In genomic region chr3:87974381-87974987, GRCm38 (mm10) we compare ENCODE assay signal across 9 mouse cellular contexts. TPM values are rescaled to one million over a fixed set of nuclear protein-coding genes. Genes with fewer than 3 reads are reported as not detected.
DNase-seq lines count a peak whose midpoint lies in the region; ATAC-seq lines count a peak whose summit lies in the region.
"Had no signal": no experiment of that assay in that cellular context is flagged by ENCODE, and none has a peak within 500 bp of the region (broad histone marks: within the 10 kb centered on the region; RNA-seq: fewer than 3 reads in every experiment).

No protein-coding gene starts in this region.

- H3K4me2 ChIP-seq in embryonic facial prominence, embryonic 11.5 days (ENCODE audit: low read depth, low read length), result peak overlapping the region; percentile 96; the same call in 1 of the 2 replicates
- peak overlapping the region; percentile 94 for H3K4me2 ChIP-seq in midbrain, embryonic 14.5 days (ENCODE audit: low read length)

- H3K4me1 ChIP-seq in embryonic facial prominence, embryonic 11.5 days (ENCODE audit: control insufficient read depth, insufficient read depth, low read length), result peaks cover 12% of the 10 kb centered on the region
- H3K4me1 ChIP-seq in midbrain, embryonic 14.5 days (ENCODE audit: control insufficient read depth, insufficient read depth, low read length), result peaks cover 30% of the 10 kb centered on the region

- H3K4me3 ChIP-seq in embryonic facial prominence, embryonic 11.5 days (ENCODE audit: low read depth, low read length), result no peak overlapping the region; the same call in 1 of the 2 replicates
- H3K4me3 ChIP-seq in midbrain, embryonic 14.5 days (replicated peaks; ENCODE audit: low read depth, low read length), result 0 out of 2 replicates have a peak overlapping the region, but pooled peaks have one; percentile 7
- H3K4me3 ChIP-seq: liver, embryonic 15.5 days had no signal

- peak; percentile 35 for ATAC-seq in embryonic facial prominence, embryonic 11.5 days (replicated peaks; ENCODE audit: insufficient number of reproducible peaks, low FRiP score, low TSS enrichment, low read depth)
- peak; percentile 57 for ATAC-seq in midbrain, embryonic 14.5 days (ENCODE audit: low FRiP score, low TSS enrichment)
- no peak for ATAC-seq in erythroid progenitor cell, adult 5-6 weeks (replicated peaks; ENCODE audit: low FRiP score, poor library complexity, severe bottlenecking)

- 9% methylated on average over 12 of the region's 12 CpGs for WGBS in embryonic facial prominence, embryonic 11.5 days
- WGBS in midbrain, embryonic 14.5 days, result 4% methylated on average over 12 of the region's 12 CpGs

- no peaks in the 10 kb centered on the region for H3K9me3 ChIP-seq in embryonic facial prominence, embryonic 11.5 days (replicated peaks; ENCODE audit: control insufficient read depth, low read length)
- H3K9me3 ChIP-seq in midbrain, embryonic 14.5 days (ENCODE audit: control insufficient read depth, low read length), result no peaks in the 10 kb centered on the region
- H3K9me3 ChIP-seq: liver, embryonic 15.5 days had no signal

- H3K9ac ChIP-seq in embryonic facial prominence, embryonic 11.5 days (replicated peaks; ENCODE audit: low read length), result 0 out of 2 replicates have a peak overlapping the region, but pooled peaks have one; percentile 10
- no peak overlapping the region; the same call in 1 of the 2 replicates for H3K9ac ChIP-seq in midbrain, embryonic 14.5 days (replicated peaks; ENCODE audit: low read length)
- H3K9ac ChIP-seq: liver, embryonic 15.5 days had no signal

- no peaks in the 10 kb centered on the region; the same call in 1 of the 2 replicates for H3K27me3 ChIP-seq in embryonic facial prominence, embryonic 11.5 days (ENCODE audit: control insufficient read depth, insufficient read depth, low read length)
- H3K27me3 ChIP-seq in midbrain, embryonic 14.5 days (ENCODE audit: control insufficient read depth, insufficient read depth, low read length), result no peaks in the 10 kb centered on the region

- intact Hi-C loops in left cerebral cortex, postnatal 14 days (cut with DNase I), result loop anchor here (5.0 kb wide), 1 partner anchor 98 kb away; no protein-coding TSS in a partner anchor

- no peaks in the 10 kb centered on the region for H3K36me3 ChIP-seq in embryonic facial prominence, embryonic 11.5 days (replicated peaks; ENCODE audit: control insufficient read depth, insufficient read depth, low read depth, low read length)
- H3K36me3 ChIP-seq in midbrain, embryonic 14.5 days (ENCODE audit: control insufficient read depth, insufficient read depth, low read length), result peaks cover 7% of the 10 kb centered on the region
- H3K36me3 ChIP-seq: liver, embryonic 15.5 days had no signal

- no peak overlapping the region for H3K27ac ChIP-seq in embryonic facial prominence, embryonic 11.5 days (replicated peaks; ENCODE audit: low read depth, low read length)
- H3K27ac ChIP-seq in midbrain, embryonic 14.5 days (replicated peaks; ENCODE audit: low read depth, low read length), result peak overlapping the region; percentile 66; the same call in 1 of the 2 replicates
- H3K27ac ChIP-seq: liver, embryonic 15.5 days had no signal

- peak; percentile 99 for DNase-seq in R1 (ENCODE audit: low read depth, low spot score)
- DNase-seq in embryonic facial prominence, embryonic 11.5 days (ENCODE audit: low spot score), result peak; percentile 73
- peak; percentile 66 for DNase-seq in heart, postnatal 4 days
- DNase-seq in midbrain, embryonic 14.5 days, result peak; percentile 82
- DNase-seq in spleen, postnatal 10 days (ENCODE audit: low spot score in 2 of 2), result no peak
- no peak for DNase-seq in left cerebral cortex, adult 9 months (ENCODE audit: low spot score in 2 of 2)
- DNase-seq in left cerebral cortex, postnatal 14 days (ENCODE audit: low spot score in 2 of 2), result no peak

RNA-seq across cellular contexts. Expression of gene Nes, which starts 3.6 kb away (rescaled TPM):
- 15.1 and 16.2 TPM in 2 replicates for polyA plus RNA-seq in embryonic facial prominence, embryonic 11.5 days (2014; fragmentation: Nextera tagmentation; extraction: Ambion mirVana)
- total RNA-seq in heart, postnatal 4 days (2021), result 10 to 100 TPM; 66.5 to 70.4 TPM
- 19.0 and 28.8 TPM in 2 replicates for polyA plus RNA-seq in midbrain, embryonic 14.5 days (2014; fragmentation: Nextera tagmentation; extraction: Ambion mirVana)
- 10 to 100 TPM; 10.1 to 10.4 TPM for total RNA-seq in left cerebral cortex, postnatal 14 days (2021)
- total RNA-seq in erythroid progenitor cell, adult 5-6 weeks (2015; ENCODE audit: low replicate concordance), result not detected in 2 replicates
- not detected in 2 replicates for total RNA-seq in erythroid progenitor cell, adult 5-6 weeks (2017; ENCODE audit: low replicate concordance)

RNA-seq across cellular contexts. Expression of gene Bcan, which starts 25.5 kb away (rescaled TPM):
- polyA plus RNA-seq in embryonic facial prominence, embryonic 11.5 days (2014; fragmentation: Nextera tagmentation; extraction: Ambion mirVana), result 0.06 TPM in 1 of 2 replicates, not detected in the other
- under 1 TPM; 0.12 to 0.29 TPM for total RNA-seq in heart, postnatal 4 days (2021)
- 34.3 and 49.7 TPM in 2 replicates for polyA plus RNA-seq in midbrain, embryonic 14.5 days (2014; fragmentation: Nextera tagmentation; extraction: Ambion mirVana)
- 100 to 1,000 TPM; 297 to 331 TPM for total RNA-seq in left cerebral cortex, postnatal 14 days (2021)
- not detected in 2 replicates for total RNA-seq in erythroid progenitor cell, adult 5-6 weeks (2015; ENCODE audit: low replicate concordance)
- total RNA-seq in erythroid progenitor cell, adult 5-6 weeks (2017; ENCODE audit: low replicate concordance), result not detected in 2 replicates

RNA-seq across cellular contexts. Expression of gene Crabp2, which starts 26.0 kb away (rescaled TPM):
- polyA plus RNA-seq in embryonic facial prominence, embryonic 11.5 days (2014; fragmentation: Nextera tagmentation; extraction: Ambion mirVana), result 626 and 642 TPM in 2 replicates
- total RNA-seq in heart, postnatal 4 days (2021), result 1 to 10 TPM in 1 of 2 experiments, under 1 TPM in 1; 0.91 to 1.0 TPM
- 28.3 and 42.4 TPM in 2 replicates for polyA plus RNA-seq in midbrain, embryonic 14.5 days (2014; fragmentation: Nextera tagmentation; extraction: Ambion mirVana)
- 1 to 10 TPM; 5.4 to 5.9 TPM for total RNA-seq in left cerebral cortex, postnatal 14 days (2021)
- total RNA-seq in erythroid progenitor cell, adult 5-6 weeks (2015; ENCODE audit: low replicate concordance), result not detected in 2 replicates
- not detected in 2 replicates for total RNA-seq in erythroid progenitor cell, adult 5-6 weeks (2017; ENCODE audit: low replicate concordance)

RNA-seq across cellular contexts. Expression of gene Rrnad1, which starts 44.0 kb away (rescaled TPM):
- polyA plus RNA-seq in embryonic facial prominence, embryonic 11.5 days (2014; fragmentation: Nextera tagmentation; extraction: Ambion mirVana), result 13.5 and 16.0 TPM in 2 replicates
- 1 to 10 TPM; 7.7 to 8.9 TPM for total RNA-seq in heart, postnatal 4 days (2021)
- polyA plus RNA-seq in midbrain, embryonic 14.5 days (2014; fragmentation: Nextera tagmentation; extraction: Ambion mirVana), result 19.1 and 21.7 TPM in 2 replicates
- 10 to 100 TPM; 17.7 to 19.0 TPM for total RNA-seq in left cerebral cortex, postnatal 14 days (2021)
- 2.5 and 5.0 TPM in 2 replicates for total RNA-seq in erythroid progenitor cell, adult 5-6 weeks (2015; ENCODE audit: low replicate concordance)
- total RNA-seq in erythroid progenitor cell, adult 5-6 weeks (2017; ENCODE audit: low replicate concordance), result 4.9 and 5.3 TPM in 2 replicates

RNA-seq across cellular contexts. Expression of gene Isg20l2, which starts 44.4 kb away (rescaled TPM):
- 51.5 and 52.3 TPM in 2 replicates for polyA plus RNA-seq in embryonic facial prominence, embryonic 11.5 days (2014; fragmentation: Nextera tagmentation; extraction: Ambion mirVana)
- 10 to 100 TPM; 20.1 to 21.2 TPM for total RNA-seq in heart, postnatal 4 days (2021)
- 19.1 and 23.2 TPM in 2 replicates for polyA plus RNA-seq in midbrain, embryonic 14.5 days (2014; fragmentation: Nextera tagmentation; extraction: Ambion mirVana)
- total RNA-seq in left cerebral cortex, postnatal 14 days (2021), result 10 to 100 TPM; 14.3 to 15.2 TPM
- 13.3 and 16.8 TPM in 2 replicates for total RNA-seq in erythroid progenitor cell, adult 5-6 weeks (2015; ENCODE audit: low replicate concordance)
- 11.6 and 11.7 TPM in 2 replicates for total RNA-seq in erythroid progenitor cell, adult 5-6 weeks (2017; ENCODE audit: low replicate concordance)

Comparison
In these comparisons a context has a peak if more than half of its experiments do, and no peak if none do; other contexts are left out.
1. DNase-seq: peak in R1 (single experiment), embryonic facial prominence, embryonic 11.5 days (single experiment), heart, postnatal 4 days (single experiment) and midbrain, embryonic 14.5 days (single experiment); none in spleen, postnatal 10 days (0 of 2), left cerebral cortex, adult 9 months (0 of 2) and left cerebral cortex, postnatal 14 days (0 of 2).
2. RNA of gene Nes, which starts 3.6 kb away (total RNA-seq): 66.5 to 70.4 TPM in heart, postnatal 4 days and 10.1 to 10.4 TPM in left cerebral cortex, postnatal 14 days; not detected in erythroid progenitor cell, adult 5-6 weeks; every median in the first group is over 10 times any median in the second.
3. RNA of gene Bcan, which starts 25.5 kb away (total RNA-seq): 297 to 331 TPM in left cerebral cortex, postnatal 14 days; 0.12 to 0.29 TPM in heart, postnatal 4 days and not detected in erythroid progenitor cell, adult 5-6 weeks; every median in the first group is over 100 times any median in the second.